Mouse (Mus musculus) heart, adult 2 months (tissue): ENCODE data around the gene Olfr463.

ENCODE experiments used
- CTCF ChIP-seq: fragments of 200-600 bp; IDR thresholded peaks from 2 replicates; pipeline ENCODE4 v1.8.1; 2022; ENCODE audit warnings: antibody characterized with exemption, mild to moderate bottlenecking, moderate library complexity
- EP300 ChIP-seq: fragments of 200-500 bp; IDR thresholded peaks from 2 replicates; pipeline ENCODE4 v1.6.1; 2011; ENCODE audit warnings: low read depth, low read length, control low read depth; ENCODE audit not compliant: insufficient read depth

- no peak for TF ChIP-seq CTCF
- TF ChIP-seq EP300 = no peak
Measured at GRCm38 (mm10) chr11:87853597-87853954, 43.6 kb downstream of the Olfr463 start.
